Mouse (Mus musculus): ENCODE data around the gene G3bp1.

G3bp1 gene

GRCm38 (mm10) chr11:55464707-55465106 is 4.8 kb upstream of the G3bp1 start:
- no peak for DNase-seq (ENCODE audit: low spot score in 2 of 2)

DNA sequence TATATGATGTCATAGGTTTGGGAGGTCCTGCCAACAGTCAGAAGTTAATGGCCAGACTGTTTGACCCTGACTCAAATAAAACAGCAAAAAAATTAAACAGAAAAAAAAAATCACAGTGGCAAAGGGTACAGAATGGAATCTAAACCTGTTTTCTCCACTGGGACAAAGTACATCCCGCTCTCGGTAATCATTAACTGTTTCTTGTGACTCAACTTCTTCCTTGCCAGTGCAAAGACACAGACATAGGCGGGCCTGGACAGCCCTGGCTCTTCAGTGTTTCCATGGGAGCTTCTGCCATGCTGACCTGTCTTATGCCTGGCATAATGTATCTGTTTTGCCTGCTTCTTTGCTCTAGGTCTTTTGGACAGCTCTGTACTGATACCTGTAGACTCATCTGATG is 4.3 kb upstream of the G3bp1 start:
- DNase-seq (ENCODE audit: low spot score in 2 of 2), result no peak

GRCm38 (mm10) chr11:55468012-55468411 is 1.5 kb upstream of the G3bp1 start:
- no peak for DNase-seq (ENCODE audit: low spot score in 2 of 2)

DNA sequence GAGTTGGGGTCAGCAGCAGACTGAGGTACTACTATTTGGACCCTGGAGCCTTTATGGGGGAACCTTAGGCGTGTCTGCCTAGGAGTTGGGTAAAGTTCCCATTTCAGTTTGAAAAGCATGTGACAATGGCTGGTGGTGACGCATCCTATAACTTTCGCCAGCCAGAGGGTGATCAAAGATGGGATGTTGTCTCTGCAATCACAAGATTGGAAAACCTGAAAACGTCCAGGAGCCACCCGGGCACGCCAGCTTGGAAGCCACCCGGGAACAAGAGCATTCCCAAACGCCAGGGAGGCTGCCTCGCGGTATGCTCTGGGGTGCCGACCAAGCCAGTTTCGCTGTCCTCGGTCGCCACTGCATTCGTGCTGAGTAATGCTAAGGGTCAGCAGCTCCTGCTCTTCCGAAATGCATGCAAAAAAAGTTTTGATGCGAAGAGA is 856 bp upstream of the G3bp1 start:
- no peak for DNase-seq (ENCODE audit: low spot score in 2 of 2)

- DNase-seq (ENCODE audit: low spot score in 2 of 2), result peak in 1 of 2 experiments; percentile 25
Observed at GRCm38 (mm10) chr11:55469923-55470691, 622 bp downstream of the G3bp1 start.

DNA sequence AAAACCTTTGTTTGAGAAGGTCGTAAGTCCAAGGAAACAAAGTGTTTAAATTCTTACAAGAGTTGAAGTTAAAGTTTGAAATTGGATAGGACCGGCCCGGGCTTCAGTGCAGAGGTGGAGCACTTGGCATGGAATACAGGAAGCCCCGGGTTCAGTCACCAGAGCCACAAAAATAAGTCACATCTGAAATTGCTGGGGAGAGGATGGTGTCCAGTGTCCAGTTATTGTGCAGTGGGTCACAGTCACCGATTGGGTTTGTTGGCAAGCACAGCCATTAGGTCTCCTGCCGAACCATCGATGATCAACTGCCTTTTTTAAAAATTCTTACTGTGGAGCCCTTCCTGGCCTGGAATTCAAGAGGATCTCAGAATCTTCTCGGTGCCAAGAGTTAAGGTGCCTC is 1.3 kb downstream of the G3bp1 start:
- no peak for DNase-seq (ENCODE audit: low spot score in 2 of 2)

DNA sequence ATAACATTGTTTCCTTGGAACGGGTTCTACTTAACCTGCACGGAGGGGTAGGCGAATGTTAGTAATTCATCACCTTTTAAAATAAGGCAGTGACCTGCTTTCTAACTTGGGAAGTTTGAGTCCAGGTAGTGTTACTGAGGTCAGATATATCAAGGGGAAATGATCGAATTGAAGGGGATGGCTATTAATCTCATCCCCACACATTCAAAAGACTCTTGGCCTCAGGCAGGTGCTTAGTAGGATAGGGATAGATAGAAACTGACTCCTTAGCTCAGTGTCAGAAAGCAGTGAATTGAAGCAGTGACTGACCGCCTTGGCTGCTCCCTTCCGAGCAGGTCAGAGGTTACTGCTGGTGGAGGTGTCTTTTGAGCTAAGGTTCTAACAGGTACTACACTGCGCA is 2.0 kb downstream of the G3bp1 start:
- DNase-seq (ENCODE audit: low spot score in 2 of 2), result no peak

DNA sequence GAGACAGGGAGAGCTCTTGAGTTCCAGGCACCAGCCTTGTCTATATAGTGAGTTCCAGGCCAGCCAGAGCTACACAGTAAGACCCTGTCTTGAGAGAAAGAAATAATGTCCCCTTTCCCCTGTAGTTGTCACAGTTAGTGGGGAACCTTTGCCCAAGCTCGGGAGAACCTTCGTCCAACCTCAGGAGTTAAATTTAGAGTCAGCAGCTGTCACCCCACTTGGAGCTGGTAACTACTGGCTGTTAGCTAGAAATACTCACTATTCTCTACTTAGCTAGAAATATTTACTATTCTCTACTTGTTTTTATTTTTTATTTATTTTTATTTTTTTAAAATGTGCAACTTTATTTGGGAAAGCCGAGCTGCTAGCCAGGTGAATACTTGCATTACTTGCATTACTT is 3.7 kb downstream of the G3bp1 start:
- DNase-seq (ENCODE audit: low spot score in 2 of 2), result no peak

GRCm38 (mm10) chr11:55485443-55485842 is 16.0 kb downstream of the G3bp1 start:
- no peak for DNase-seq (ENCODE audit: low spot score in 2 of 2)

GRCm38 (mm10) chr11:55496158-55496557 is 26.7 kb downstream of the G3bp1 start:
- no peak for DNase-seq (ENCODE audit: low spot score in 2 of 2)

DNA sequence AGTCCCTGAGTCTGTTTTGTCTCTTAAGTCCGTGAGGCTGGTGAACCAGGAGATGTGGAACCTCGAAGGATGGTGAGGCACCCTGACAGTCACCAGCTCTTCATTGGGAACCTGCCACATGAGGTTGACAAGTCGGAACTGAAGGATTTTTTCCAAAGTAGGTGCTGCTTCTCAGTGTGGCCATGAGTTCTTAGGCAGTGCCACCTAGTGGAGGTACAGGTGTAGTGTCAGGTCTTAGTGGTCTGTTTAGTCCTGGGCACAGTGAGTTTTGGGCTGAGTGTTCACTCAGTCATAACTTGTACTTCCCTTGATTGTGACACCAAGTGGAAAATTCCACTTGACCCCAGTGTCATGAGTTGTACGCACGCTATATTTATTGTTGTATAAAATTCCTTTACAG is 28.4 kb downstream of the G3bp1 start:
- peak in 1 of 2 experiments; percentile 36 for DNase-seq (ENCODE audit: low spot score in 2 of 2)

DNA sequence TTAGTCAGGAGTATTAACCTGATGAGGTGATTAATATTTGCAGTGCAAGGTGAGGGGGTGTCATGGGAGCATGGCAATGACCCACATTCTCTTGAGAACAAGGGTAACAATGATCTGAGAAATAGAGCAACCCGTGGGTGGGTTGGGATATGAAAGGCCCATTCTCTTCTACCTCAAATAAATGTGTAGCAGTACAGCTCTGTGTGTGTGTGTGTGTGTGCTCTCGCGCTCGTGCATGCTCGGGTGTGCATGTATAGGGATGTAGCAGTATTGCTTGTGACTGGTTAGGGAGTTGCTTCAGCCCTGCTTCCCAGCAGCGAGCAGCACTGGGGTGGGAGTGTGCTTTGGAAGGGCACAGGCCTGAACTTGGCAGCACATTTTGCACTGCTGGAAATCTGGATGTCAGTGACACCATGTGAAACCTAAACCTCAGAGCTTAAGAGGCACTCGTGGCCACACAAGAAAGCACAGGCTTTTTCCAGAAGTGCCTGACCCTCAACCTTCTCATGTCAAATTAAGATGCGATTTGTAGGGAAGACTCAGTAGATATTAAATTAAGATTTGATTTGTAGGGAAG is 32.6 kb downstream of the G3bp1 start:
- DNase-seq (ENCODE audit: low spot score in 2 of 2), result no peak

- no peak for DNase-seq (ENCODE audit: low spot score in 2 of 2)
Observed at GRCm38 (mm10) chr11:55502886-55503285, 33.4 kb downstream of the G3bp1 start.

DNA sequence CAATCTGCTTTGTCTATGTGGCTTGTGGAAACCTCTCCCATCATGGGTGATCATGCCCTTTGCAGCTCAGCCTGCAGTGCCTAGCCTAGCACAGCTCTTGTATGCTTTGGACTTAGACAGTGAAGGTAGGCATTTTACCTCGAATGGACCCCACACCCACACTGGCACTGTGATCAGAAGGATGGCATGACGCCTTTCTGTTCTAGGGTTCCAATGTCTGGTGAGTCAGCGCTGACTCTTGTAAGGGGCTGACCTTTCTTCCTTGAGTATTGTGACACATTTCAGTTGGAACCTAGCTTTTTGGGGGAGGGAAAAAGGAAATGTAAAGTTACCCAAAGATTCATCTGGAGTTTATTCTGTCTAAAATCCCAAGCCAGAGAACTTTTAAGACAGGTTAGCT is 36.0 kb downstream of the G3bp1 start:
- DNase-seq (ENCODE audit: low spot score in 2 of 2), result no peak

DNA sequence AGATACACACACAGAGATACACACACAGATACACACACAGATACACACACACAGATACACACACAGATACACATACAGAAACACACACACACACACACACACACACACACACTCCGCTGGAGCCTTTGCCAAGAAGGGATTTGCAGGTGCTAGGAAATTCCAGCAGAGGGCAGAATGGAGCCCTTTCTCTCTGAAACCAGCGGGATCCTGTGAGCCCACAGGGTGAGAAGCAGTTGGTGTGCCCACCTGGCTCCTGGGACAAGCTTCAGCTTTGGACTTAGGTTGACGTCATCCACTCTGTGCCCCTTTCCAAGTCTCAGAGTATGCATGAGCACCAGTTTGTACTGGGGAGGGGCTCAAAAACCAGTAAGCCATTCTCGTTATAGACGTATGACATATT is 41.9 kb downstream of the G3bp1 start:
- no peak for DNase-seq (ENCODE audit: low spot score in 2 of 2)

DNA sequence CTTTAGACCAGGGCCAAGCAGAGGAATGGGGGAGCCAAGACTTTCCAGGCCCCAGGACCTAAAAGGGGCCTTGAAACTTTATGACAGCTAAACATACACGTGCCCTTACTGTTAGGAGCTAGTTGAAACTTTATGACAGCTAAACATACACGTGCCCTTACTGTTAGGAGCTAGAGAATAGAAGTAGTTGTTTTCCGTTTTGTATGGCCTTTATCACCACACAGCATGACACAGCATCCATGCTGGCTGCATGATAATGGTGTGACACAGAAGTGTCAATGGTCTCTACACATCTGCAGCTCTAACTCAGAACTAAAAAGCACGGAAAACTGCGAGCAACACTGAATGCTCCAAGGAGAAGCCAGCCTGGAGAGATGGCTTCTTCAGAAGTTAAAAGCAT is 48.2 kb downstream of the G3bp1 start:
- DNase-seq (ENCODE audit: low spot score in 2 of 2), result no peak

DNA sequence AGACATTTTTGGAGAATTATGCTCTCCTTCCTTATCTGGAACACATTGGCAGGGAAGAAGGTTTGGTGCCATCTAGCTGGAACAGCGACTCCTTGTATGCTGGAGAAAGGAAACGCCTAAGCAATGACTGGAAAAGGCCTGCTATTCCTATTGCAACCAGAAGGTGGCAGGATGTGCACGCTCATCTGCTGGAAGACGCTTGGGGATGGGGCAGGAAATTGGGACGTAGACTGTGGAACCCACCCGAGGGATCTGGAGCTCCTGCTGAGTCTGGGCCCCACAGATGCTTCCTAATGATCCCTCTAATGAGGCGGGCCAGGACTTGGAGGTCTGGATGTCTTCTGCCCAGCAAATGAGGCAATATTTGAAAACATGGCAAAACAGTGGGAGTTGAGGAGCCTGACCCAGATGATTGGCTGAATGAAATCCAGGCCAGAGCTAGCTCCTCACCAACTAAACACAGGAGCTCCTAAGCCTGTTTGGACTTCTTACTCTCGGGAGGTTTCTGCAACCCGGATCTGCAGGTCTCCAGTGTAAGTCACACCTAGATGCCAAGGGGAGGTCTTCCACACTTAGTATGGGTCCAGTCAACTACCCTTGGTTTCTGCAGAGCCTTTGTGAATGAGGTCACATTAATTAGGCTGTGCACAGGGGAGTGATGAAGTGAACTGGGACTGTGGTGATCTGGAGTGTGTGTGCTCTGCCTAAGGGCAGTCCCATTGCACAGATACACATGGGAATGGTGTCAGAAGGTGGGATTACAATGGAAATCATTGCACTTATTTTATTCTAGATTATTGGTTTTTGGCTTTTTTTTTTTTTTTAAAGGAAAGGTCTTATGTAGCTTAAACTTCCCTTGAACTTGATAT is 49.6 kb downstream of the G3bp1 start:
- peak in 1 of 2 experiments; percentile 83 for DNase-seq (ENCODE audit: low spot score in 2 of 2)

GRCm38 (mm10) chr11:55530741-55531140 is 61.3 kb downstream of the G3bp1 start:
- no peak for DNase-seq (ENCODE audit: low spot score in 2 of 2)

DNA sequence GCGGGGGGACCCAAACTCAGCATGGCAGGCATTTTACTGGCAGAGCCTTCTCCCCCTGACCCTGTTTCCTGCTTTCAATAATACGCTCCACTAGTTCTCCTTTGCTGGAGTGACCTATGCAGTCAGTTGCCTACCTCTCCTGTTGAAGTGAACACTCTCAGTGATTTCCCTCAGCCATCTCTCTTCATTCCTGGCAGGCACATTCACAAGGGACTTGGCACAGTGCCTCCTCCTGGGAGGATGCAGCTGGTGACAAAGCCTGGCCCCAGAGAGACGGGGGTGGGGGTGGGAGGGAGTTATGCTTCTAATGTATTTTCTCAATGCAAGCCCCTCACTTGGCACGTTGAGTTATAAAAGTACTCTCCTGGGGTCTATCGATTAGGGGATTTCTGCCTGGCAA is 63.9 kb downstream of the G3bp1 start:
- peak in 1 of 2 experiments; percentile 66 for DNase-seq (ENCODE audit: low spot score in 2 of 2)

GRCm38 (mm10) chr11:55534766-55535165 is 65.3 kb downstream of the G3bp1 start:
- DNase-seq (ENCODE audit: low spot score in 2 of 2), result no peak

DNA sequence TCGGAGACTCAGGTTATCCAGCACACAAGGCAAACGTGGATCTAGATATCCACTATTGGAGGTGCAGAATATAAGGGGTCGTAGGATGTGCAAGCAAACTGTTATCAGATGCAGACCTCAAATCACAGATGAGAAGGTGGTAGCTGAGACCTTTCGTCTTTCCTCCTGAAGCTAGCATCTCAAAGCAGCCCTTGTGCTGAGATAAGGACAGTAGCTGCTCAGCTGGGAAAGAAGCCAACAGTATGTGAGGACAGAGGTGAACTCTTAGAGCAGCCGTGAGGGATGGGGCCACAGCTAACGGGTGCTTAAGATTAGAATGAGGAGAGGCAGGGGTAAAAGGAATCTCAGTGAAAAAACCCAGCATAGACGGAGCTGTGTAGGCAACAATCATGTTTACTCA is 72.6 kb downstream of the G3bp1 start:
- no peak for DNase-seq (ENCODE audit: low spot score in 2 of 2)

- no peak for DNase-seq (ENCODE audit: low spot score in 2 of 2)
Observed at GRCm38 (mm10) chr11:55542671-55543070, 73.2 kb downstream of the G3bp1 start.

- no peak for DNase-seq (ENCODE audit: low spot score in 2 of 2)
Observed at GRCm38 (mm10) chr11:55545690-55546089, 76.2 kb downstream of the G3bp1 start.
